Mouse (Mus musculus) lung, adult 2 months (tissue): ENCODE measurements around the gene Gm7030.
"Not testable (repeated sequence)": the region's sequence is repeated elsewhere in the genome, so short reads cannot be mapped to it uniquely, and the experiment has no call there.

Experiments used
- CTCF ChIP-seq: fragments of 200-500 bp; IDR thresholded peaks from 2 replicates; pipeline ENCODE4 v1.5.1; 2011; ENCODE audit warnings: mild to moderate bottlenecking, low read length, control low read depth; ENCODE audit not compliant: insufficient read depth
- POLR2A ChIP-seq: fragments of 200-500 bp; IDR thresholded peaks from 2 replicates; pipeline ENCODE4 v1.6.1; 2011; ENCODE audit warnings: low read depth, mild to moderate bottlenecking, control low read depth, low read length, borderline replicate concordance; ENCODE audit errors: extremely low read depth

DNA sequence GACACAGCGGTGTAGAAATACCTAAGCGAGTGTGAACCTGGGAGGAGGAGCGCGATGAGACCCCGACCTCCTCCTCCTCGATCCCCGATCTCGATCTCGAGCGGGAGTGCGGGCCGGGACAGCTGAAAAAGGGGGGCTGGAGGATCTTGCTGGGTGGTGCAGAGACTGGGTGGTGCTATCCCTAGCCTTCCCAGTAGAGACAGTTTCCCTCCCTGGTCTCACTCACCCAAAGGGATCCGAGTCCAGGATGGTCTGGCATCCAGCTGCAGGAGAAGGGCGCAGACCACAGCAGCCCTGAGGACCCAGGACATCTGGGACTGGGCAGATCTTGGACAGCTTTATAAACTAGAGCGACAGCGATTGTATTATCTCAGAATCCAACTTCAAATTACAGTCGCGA, 8.4 kb downstream of the Gm7030 start:
- not testable (repeated sequence) for TF ChIP-seq CTCF, POLR2A
